Mouse (Mus musculus) ES-Bruce4 (cell line): Measurements from ENCODE around the gene Krt19. TPM values are rescaled to one million over a fixed set of nuclear protein-coding genes. Genes with fewer than 3 reads are reported as not detected.

Experiments
- H3K27ac ChIP-seq: 2 replicates; pipeline ENCODE4 v1.5.1; 2012; ENCODE audit warnings: low read length, inconsistent platforms; ENCODE audit not compliant: insufficient read depth
- H3K27me3 ChIP-seq: 2 replicates; pipeline ENCODE4 v1.6.1; 2012; ENCODE audit warnings: mild to moderate bottlenecking, low read length, inconsistent platforms; ENCODE audit not compliant: control insufficient read depth, poor library complexity, insufficient read depth, severe bottlenecking
- H3K36me3 ChIP-seq: 2 replicates; pipeline ENCODE4 v1.6.1; 2012; ENCODE audit warnings: inconsistent platforms, mild to moderate bottlenecking, low read length, moderate library complexity; ENCODE audit not compliant: control insufficient read depth, poor library complexity, insufficient read depth, severe bottlenecking
- H3K4me1 ChIP-seq: one replicate; pipeline ENCODE4 v1.8.1; 2011; ENCODE audit warnings: low read length; ENCODE audit not compliant: control insufficient read depth, insufficient read depth
- H3K4me3 ChIP-seq: 2 replicates; pipeline ENCODE4 v1.5.1; 2011; ENCODE audit warnings: low read depth, mild to moderate bottlenecking, low read length
- H3K9ac ChIP-seq: 2 replicates; pipeline ENCODE4 v1.6.1; 2012; ENCODE audit warnings: low read depth, mild to moderate bottlenecking, inconsistent platforms; ENCODE audit not compliant: poor library complexity, severe bottlenecking
- H3K9me3 ChIP-seq: replicated peaks from 2 replicates; pipeline ENCODE4 v1.6.1; 2012; ENCODE audit warnings: mild to moderate bottlenecking, low read length, inconsistent platforms; ENCODE audit not compliant: control insufficient read depth, poor library complexity, insufficient read depth, severe bottlenecking
- CTCF ChIP-seq: IDR thresholded peaks from one replicate; pipeline ENCODE4 v1.8.1; 2011; ENCODE audit warnings: low read depth, low read length
- EP300 ChIP-seq: IDR thresholded peaks from 2 replicates; pipeline ENCODE4 v1.6.1; 2011; ENCODE audit warnings: low read depth, low read length; ENCODE audit not compliant: insufficient read depth
- POLR2A ChIP-seq: IDR thresholded peaks from one replicate; pipeline ENCODE4 v1.8.1; 2011; ENCODE audit warnings: low read length; ENCODE audit not compliant: insufficient read depth
- polyA plus RNA-seq: library from polyadenylated mRNA; stranded (reverse); fragments of >200 nt; gene quantifications from 2 replicates; pipeline ENCODE4 v1.2.4, GENCODE M21; 2011; ENCODE audit warnings: low read depth; ENCODE audit not compliant: missing spikeins, insufficient read depth, insufficient read length

Krt19 gene
- polyA plus RNA-seq, 1 experiment, result 83.7 TPM

DNA sequence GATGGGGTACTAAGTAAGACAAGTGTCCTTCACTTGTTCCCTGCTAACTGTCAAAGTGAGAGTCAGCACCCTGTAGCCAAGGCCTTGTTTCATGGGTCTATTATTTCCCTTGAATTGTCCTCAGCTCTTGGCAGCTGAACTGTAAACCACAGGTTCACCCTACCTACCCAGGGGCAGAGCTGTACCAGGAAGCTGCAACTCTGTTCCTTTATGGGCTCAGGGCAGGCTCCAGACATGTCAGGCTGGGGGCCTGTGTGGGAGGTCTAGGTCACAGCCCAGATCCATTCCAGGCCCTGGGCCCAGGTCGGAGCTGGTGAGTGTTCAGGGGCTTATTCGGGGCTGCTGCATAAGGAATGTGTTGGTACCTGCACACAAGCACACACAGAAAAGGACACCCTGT is 9.1 kb downstream of the Krt19 start:
- Histone ChIP-seq H3K36me3 (no peaks in the 10 kb centered on the region), H3K4me1 (no peaks in the 10 kb centered on the region), H3K4me3 (no peak overlapping the region), H3K27ac (no peak overlapping the region), H3K9ac (no peak overlapping the region), H3K27me3 (no peaks in the 10 kb centered on the region), H3K9me3 (no peaks in the 10 kb centered on the region)
- no peak for TF ChIP-seq CTCF
- TF ChIP-seq EP300, result no peak
- TF ChIP-seq POLR2A, result no peak

DNA sequence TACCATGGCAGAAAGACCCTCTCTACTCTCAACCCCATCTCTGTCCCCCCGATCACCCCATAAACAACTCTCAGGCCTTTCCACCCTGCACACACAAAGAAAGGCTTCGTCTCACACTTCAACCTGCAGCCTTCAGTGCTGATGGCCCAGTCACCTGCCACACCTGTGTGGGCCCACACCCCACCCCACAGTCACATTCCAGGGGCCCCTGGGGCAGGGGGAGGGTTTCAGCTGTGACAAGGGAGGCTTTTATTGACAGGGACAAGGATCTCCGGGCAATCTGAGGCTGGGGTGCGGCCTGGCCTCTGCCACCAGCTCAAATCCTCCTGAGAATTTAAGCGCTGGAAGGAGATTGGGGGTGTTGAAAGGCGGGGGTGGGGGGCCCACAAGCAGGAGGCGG is 9.7 kb downstream of the Krt19 start:
- no peak for TF ChIP-seq EP300
- no peak for TF ChIP-seq POLR2A
- no peak for TF ChIP-seq CTCF
- H3K27ac ChIP-seq, result no peak overlapping the region

DNA sequence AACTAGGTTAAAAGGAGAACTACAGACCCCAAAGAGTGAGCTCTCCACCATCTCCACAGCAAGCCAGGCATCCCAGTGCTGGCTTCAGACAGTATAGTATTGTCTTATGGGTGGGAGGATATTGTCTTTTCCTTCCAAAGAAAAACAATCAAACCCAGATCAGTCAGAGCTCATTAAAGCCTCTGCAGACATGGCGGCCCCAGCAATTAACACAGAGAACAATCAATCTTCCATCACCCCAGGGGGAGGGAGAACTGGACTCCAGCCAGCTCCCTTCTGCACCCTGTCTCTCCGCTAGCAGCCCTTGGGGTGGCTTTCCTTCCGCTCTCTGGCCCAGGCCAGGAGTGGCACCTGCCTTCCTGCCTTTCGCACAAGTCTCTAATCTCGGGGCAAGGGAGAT is 10.8 kb downstream of the Krt19 start:
- Histone ChIP-seq H3K4me3 (no peak overlapping the region), H3K9ac (no peak overlapping the region), H3K9me3 (no peaks in the 10 kb centered on the region), H3K4me1 (no peaks in the 10 kb centered on the region), H3K27ac (no peak overlapping the region), H3K27me3 (no peaks in the 10 kb centered on the region), H3K36me3 (no peaks in the 10 kb centered on the region)
- TF ChIP-seq CTCF, result no peak
- no peak for TF ChIP-seq POLR2A
- TF ChIP-seq EP300, result no peak

More for the DNA sequence above, 9.7 kb downstream of the Krt19 start:
- Histone ChIP-seq H3K4me1 (no peaks in the 10 kb centered on the region), H3K27me3 (no peaks in the 10 kb centered on the region), H3K9me3 (no peaks in the 10 kb centered on the region), H3K9ac (no peak overlapping the region), H3K4me3 (no peak overlapping the region), H3K36me3 (no peaks in the 10 kb centered on the region)

DNA sequence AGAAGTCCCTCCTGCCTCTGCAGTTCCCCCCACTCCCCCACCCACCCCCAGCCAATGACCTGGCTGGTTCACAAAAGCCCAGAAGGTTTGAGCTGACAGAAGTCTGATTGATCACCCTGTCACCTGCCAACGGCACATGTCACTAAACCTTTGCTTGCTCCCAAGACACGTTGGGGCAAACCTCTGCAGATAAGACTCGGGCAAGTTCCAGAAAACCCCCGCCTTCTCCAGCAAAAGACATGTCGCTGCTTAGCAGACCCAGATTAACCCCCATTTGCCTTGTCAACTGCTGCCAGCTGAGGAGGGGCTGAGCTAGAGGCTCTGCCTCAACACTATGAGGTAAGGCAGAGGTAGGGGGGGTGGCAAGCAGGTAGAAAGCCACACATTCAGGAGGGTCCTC is 11.9 kb downstream of the Krt19 start:
- Histone ChIP-seq H3K9me3 (no peaks in the 10 kb centered on the region), H3K27ac (no peak overlapping the region), H3K27me3 (no peaks in the 10 kb centered on the region), H3K4me3 (no peak overlapping the region), H3K4me1 (no peaks in the 10 kb centered on the region), H3K9ac (no peak overlapping the region), H3K36me3 (no peaks in the 10 kb centered on the region)
- TF ChIP-seq POLR2A (no peak), EP300 (no peak), CTCF (no peak)

DNA sequence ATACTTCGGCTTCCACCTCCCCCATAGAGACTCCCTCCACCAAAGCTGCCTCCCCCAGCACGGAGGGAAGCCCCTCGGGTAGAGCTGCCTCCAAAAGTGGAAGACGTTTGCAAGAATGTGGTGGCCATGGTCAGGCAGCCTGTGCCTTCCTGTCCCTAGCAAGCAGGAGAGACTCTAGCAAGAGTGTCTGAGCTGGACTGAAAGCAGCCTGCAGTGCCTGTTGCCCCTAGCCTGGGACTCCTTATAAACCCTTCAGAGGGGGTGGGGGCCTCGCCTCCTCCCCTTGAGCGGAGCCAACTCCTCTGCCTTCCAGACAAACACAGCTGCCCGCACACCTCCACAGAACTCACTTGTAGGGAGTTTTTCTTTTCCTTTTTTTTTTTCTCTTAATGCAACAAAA is 12.7 kb downstream of the Krt19 start, which contains the start of gene Krt15:
Gene Krt15 (minus strand): TSS at position 198 of the 400 bp plus-strand sequence.
- no peak within 1 kb of the TSS for H3K9ac ChIP-seq

DNA sequence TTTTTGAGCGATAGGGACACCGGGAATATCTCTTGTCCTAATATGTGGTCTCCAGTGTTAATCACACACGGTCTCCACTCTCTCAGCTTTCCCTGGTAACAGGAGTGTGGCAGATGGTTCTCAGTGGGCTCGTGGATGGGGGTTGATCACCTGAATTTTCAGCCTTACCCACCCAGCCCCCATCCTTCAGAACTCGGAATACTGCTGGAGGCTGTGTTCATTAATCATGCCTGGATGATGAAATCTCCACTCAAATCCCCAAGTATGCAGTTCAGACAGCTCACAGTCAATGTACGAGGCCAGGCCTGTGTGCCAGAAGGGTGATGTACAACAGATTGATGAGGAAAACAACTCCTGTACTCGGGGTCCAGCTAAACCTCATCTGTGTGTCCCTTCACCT is 23.6 kb downstream of the Krt19 start:
- Histone ChIP-seq H3K36me3 (no peaks in the 10 kb centered on the region), H3K9me3 (0 out of 2 replicates have a peak, but pooled peaks cover 4% of the 10 kb centered on the region), H3K4me3 (no peak overlapping the region), H3K4me1 (no peaks in the 10 kb centered on the region), H3K27ac (no peak overlapping the region), H3K27me3 (no peaks in the 10 kb centered on the region), H3K9ac (no peak overlapping the region)
- TF ChIP-seq CTCF (no peak), EP300 (no peak), POLR2A (no peak)

More for the DNA sequence above, 12.7 kb downstream of the Krt19 start, which contains the start of gene Krt15:
- Histone ChIP-seq H3K9me3 (no peaks in the 10 kb centered on the region), H3K36me3 (no peaks in the 10 kb centered on the region), H3K27ac (no peak within 1 kb of the TSS), H3K27me3 (no peaks in the 10 kb centered on the region), H3K4me3 (no peak within 1 kb of the TSS), H3K4me1 (no peaks in the 10 kb centered on the region)
- TF ChIP-seq EP300 (no peak), CTCF (no peak), POLR2A (no peak)
